Mouse (Mus musculus): ENCODE data around the gene Gm10912. TPM values are rescaled to one million over a fixed set of nuclear protein-coding genes. Genes with fewer than 3 reads are reported as not detected.
"Not testable (repeated sequence)": the region's sequence is repeated elsewhere in the genome, so short reads cannot be mapped to it uniquely, and the experiment has no call there.

Gene Gm10912
- 1 to 10 TPM in 13 of 26 experiments, under 1 TPM in 9, not detected in 4; 0.37 to 5.6 (median 1.7) TPM for total RNA-seq (2018; cell fraction: chromatin; rRNA removed)
- under 1 TPM in 4 of 26 experiments, not detected in 22; 0.10 to 0.17 (median 0.13) TPM for total RNA-seq (2018; cell fraction: cytosol; rRNA removed)
- 1 to 10 TPM in 10 of 26 experiments, under 1 TPM in 8, not detected in 8; 0.31 to 4.0 (median 1.1) TPM for total RNA-seq (2018; cell fraction: nucleus; rRNA removed)
- polyA plus RNA-seq (2018), result not detected in 3 replicates

GRCm38 (mm10) chr2:104065526-104065925 is at the start of gene Gm10912:
Gene Gm10912, plus strand, starts transcription at chr2:104065826.
- not testable (repeated sequence) for H3K36me3 ChIP-seq (ENCODE audit: inconsistent target); H3K4me3 ChIP-seq (ENCODE audit: inconsistent target); H3K79me2 ChIP-seq (ENCODE audit: inconsistent target); H3K27ac ChIP-seq
- 93% methylated on average over 5 of the region's 6 CpGs for WGBS (ENCODE audit: missing documents)

- Histone ChIP-seq H3K27ac (no peak overlapping the region), H3K4me3 (ENCODE audit: inconsistent target) (no peak overlapping the region), H3K36me3 (ENCODE audit: inconsistent target) (no peaks in the 10 kb centered on the region), H3K79me2 (ENCODE audit: inconsistent target) (peaks cover 4% of the 10 kb centered on the region; the same call in 1 of the 2 replicates)
- WGBS (ENCODE audit: missing documents), result 72% methylated on average over 7 of the region's 7 CpGs
These were observed 42.5 kb upstream of the Gm10912 start for GRCm38 (mm10) chr2:104023096-104023495.

- 95% methylated on average over 4 of the region's 4 CpGs for WGBS (ENCODE audit: missing documents)
- Histone ChIP-seq H3K79me2 (ENCODE audit: inconsistent target) (peaks cover 19% of the 10 kb centered on the region), H3K36me3 (ENCODE audit: inconsistent target) (no peaks in the 10 kb centered on the region), H3K27ac (no peak overlapping the region), H3K4me3 (ENCODE audit: inconsistent target) (no peak overlapping the region)
These were observed 41.0 kb upstream of the Gm10912 start for GRCm38 (mm10) chr2:104024656-104025055.

- under 1% methylated on average over 35 of the region's 44 CpGs for WGBS (ENCODE audit: missing documents)
- peak within 1 kb of the TSS; percentile 73 for H3K4me3 ChIP-seq (ENCODE audit: inconsistent target)
- H3K27ac ChIP-seq, result peak within 1 kb of the TSS; percentile 29
- H3K36me3 ChIP-seq (ENCODE audit: inconsistent target), result peaks cover 12% of the 10 kb centered on the region; the same call in 1 of the 2 replicates
- peaks cover 46% of the 10 kb centered on the region for H3K79me2 ChIP-seq (ENCODE audit: inconsistent target)
These were observed 38.0 kb upstream of the Gm10912 start, which contains the start of gene Fbxo3 for GRCm38 (mm10) chr2:104027458-104028138. Gene Fbxo3, plus strand, starts transcription at chr2:104027721.

GRCm38 (mm10) chr2:104028139-104028723 is 37.4 kb upstream of the Gm10912 start, which contains the start of gene 4931422A03Rik:
Gene 4931422A03Rik, minus strand, starts transcription at chr2:104028361.
- peak within 1 kb of the TSS; percentile 29 for H3K27ac ChIP-seq
- 1% methylated on average over 15 of the region's 32 CpGs for WGBS (ENCODE audit: missing documents)
- peaks cover 46% of the 10 kb centered on the region for H3K79me2 ChIP-seq (ENCODE audit: inconsistent target)
- peaks cover 15% of the 10 kb centered on the region; the same call in 1 of the 2 replicates for H3K36me3 ChIP-seq (ENCODE audit: inconsistent target)
- H3K4me3 ChIP-seq (ENCODE audit: inconsistent target), result peak within 1 kb of the TSS; percentile 73

- Histone ChIP-seq H3K36me3 (ENCODE audit: inconsistent target) (peaks cover 20% of the 10 kb centered on the region; the same call in 1 of the 2 replicates), H3K79me2 (ENCODE audit: inconsistent target) (peaks cover 46% of the 10 kb centered on the region), H3K27ac (no peak overlapping the region), H3K4me3 (ENCODE audit: inconsistent target) (peak overlapping the region; percentile 73)
- WGBS (ENCODE audit: missing documents), result 29% methylated on average over 2 of the region's 2 CpGs
These were observed 36.6 kb upstream of the Gm10912 start for GRCm38 (mm10) chr2:104029074-104029473.

- H3K27ac ChIP-seq, result no peak overlapping the region
- peaks cover 46% of the 10 kb centered on the region for H3K79me2 ChIP-seq (ENCODE audit: inconsistent target)
- no peak overlapping the region for H3K4me3 ChIP-seq (ENCODE audit: inconsistent target)
- 81% methylated on average over 3 of the region's 3 CpGs for WGBS (ENCODE audit: missing documents)
- peaks cover 28% of the 10 kb centered on the region; the same call in 1 of the 2 replicates for H3K36me3 ChIP-seq (ENCODE audit: inconsistent target)
These were observed 35.2 kb upstream of the Gm10912 start for GRCm38 (mm10) chr2:104030381-104030780.

GRCm38 (mm10) chr2:104032056-104032455 is 33.6 kb upstream of the Gm10912 start:
- peaks cover 43% of the 10 kb centered on the region; the same call in 1 of the 2 replicates for H3K36me3 ChIP-seq (ENCODE audit: inconsistent target)
- WGBS (ENCODE audit: missing documents), result 87% methylated on average over 3 of the region's 3 CpGs
- peaks cover 46% of the 10 kb centered on the region for H3K79me2 ChIP-seq (ENCODE audit: inconsistent target)
- no peak overlapping the region for H3K27ac ChIP-seq
- H3K4me3 ChIP-seq (ENCODE audit: inconsistent target), result no peak overlapping the region

GRCm38 (mm10) chr2:104034832-104035472 is 30.7 kb upstream of the Gm10912 start:
- H3K27ac ChIP-seq, result no peak overlapping the region
- peaks cover 59% of the 10 kb centered on the region; the same call in 1 of the 2 replicates for H3K36me3 ChIP-seq (ENCODE audit: inconsistent target)
- H3K4me3 ChIP-seq (ENCODE audit: inconsistent target), result no peak overlapping the region
- 38% methylated on average over 3 of the region's 3 CpGs for WGBS (ENCODE audit: missing documents)
- peaks cover 47% of the 10 kb centered on the region for H3K79me2 ChIP-seq (ENCODE audit: inconsistent target)

GRCm38 (mm10) chr2:104035595-104035994 is 30.0 kb upstream of the Gm10912 start:
- Histone ChIP-seq H3K36me3 (ENCODE audit: inconsistent target) (peaks cover 62% of the 10 kb centered on the region; the same call in 1 of the 2 replicates), H3K79me2 (ENCODE audit: inconsistent target) (peaks cover 45% of the 10 kb centered on the region; the same call in 1 of the 2 replicates), H3K27ac (no peak overlapping the region), H3K4me3 (ENCODE audit: inconsistent target) (no peak overlapping the region)
- 90% methylated on average over 6 of the region's 6 CpGs for WGBS (ENCODE audit: missing documents)

GRCm38 (mm10) chr2:104036316-104036715 is 29.3 kb upstream of the Gm10912 start:
- H3K36me3 ChIP-seq (ENCODE audit: inconsistent target), result peaks cover 65% of the 10 kb centered on the region; the same call in 1 of the 2 replicates
- peaks cover 44% of the 10 kb centered on the region; the same call in 1 of the 2 replicates for H3K79me2 ChIP-seq (ENCODE audit: inconsistent target)
- WGBS (ENCODE audit: missing documents), result 82% methylated on average over 3 of the region's 3 CpGs
- H3K4me3 ChIP-seq (ENCODE audit: inconsistent target), result no peak overlapping the region
- H3K27ac ChIP-seq, result no peak overlapping the region

GRCm38 (mm10) chr2:104038236-104038635 is 27.4 kb upstream of the Gm10912 start:
- peaks cover 61% of the 10 kb centered on the region for H3K36me3 ChIP-seq (ENCODE audit: inconsistent target)
- WGBS (ENCODE audit: missing documents), result 96% methylated on average over 2 of the region's 2 CpGs
- no peak overlapping the region for H3K4me3 ChIP-seq (ENCODE audit: inconsistent target)
- H3K27ac ChIP-seq, result no peak overlapping the region
- H3K79me2 ChIP-seq (ENCODE audit: inconsistent target), result peaks cover 36% of the 10 kb centered on the region; the same call in 1 of the 2 replicates

GRCm38 (mm10) chr2:104041632-104042031 is 24.0 kb upstream of the Gm10912 start:
- H3K27ac ChIP-seq, result no peak overlapping the region
- 44% methylated on average over 5 of the region's 5 CpGs for WGBS (ENCODE audit: missing documents)

GRCm38 (mm10) chr2:104042766-104043165 is 22.9 kb upstream of the Gm10912 start:
- 97% methylated on average over 15 of the region's 15 CpGs for WGBS (ENCODE audit: missing documents)
- Histone ChIP-seq H3K27ac (no peak overlapping the region), H3K4me3 (ENCODE audit: inconsistent target) (no peak overlapping the region), H3K36me3 (ENCODE audit: inconsistent target) (peaks cover 48% of the 10 kb centered on the region), H3K79me2 (ENCODE audit: inconsistent target) (peaks cover 33% of the 10 kb centered on the region; the same call in 1 of the 2 replicates)

More at GRCm38 (mm10) chr2:104041632-104042031, 24.0 kb upstream of the Gm10912 start:
- Histone ChIP-seq H3K36me3 (ENCODE audit: inconsistent target) (peaks cover 56% of the 10 kb centered on the region), H3K4me3 (ENCODE audit: inconsistent target) (no peak overlapping the region), H3K79me2 (ENCODE audit: inconsistent target) (peaks cover 36% of the 10 kb centered on the region; the same call in 1 of the 2 replicates)
